Mouse (Mus musculus): ENCODE data around the gene Large2. TPM values are rescaled to one million over a fixed set of nuclear protein-coding genes. Genes with fewer than 3 reads are reported as not detected.

Gene Large2
- total and polyA plus RNA-seq, 3 experiments = 0.84 TPM; not detected in 2

- WGBS = 1% methylated on average over 62 of the region's 62 CpGs
- Histone ChIP-seq H3K27ac (peak overlapping the region; percentile 57), H3K9ac (ENCODE audit: low read depth, low read length) (peak overlapping the region; percentile 70), H3K4me3 (peak overlapping the region; percentile 56), H3K79me2 (replicated peaks; ENCODE audit: control insufficient read depth, insufficient read depth, low read length) (no peaks in the 10 kb centered on the region), H3K36me3 (ENCODE audit: control insufficient read depth, insufficient read depth, low read length) (no peaks in the 10 kb centered on the region), H3K4me1 (ENCODE audit: control insufficient read depth, insufficient read depth, low read length) (peaks cover 2% of the 10 kb centered on the region; the same call in 1 of the 2 replicates), H3K27me3 (ENCODE audit: control insufficient read depth, insufficient read depth, low read length) (no peaks in the 10 kb centered on the region)
- peak; percentile 80 to 87 for DNase-seq
- no peak for TF ChIP-seq CTCF (IDR thresholded peaks at IDR 0.05)
- no peak for TF ChIP-seq EP300 (IDR thresholded peaks at IDR 0.05; ENCODE audit: insufficient read depth, low read depth, low read length)
- no peak for TF ChIP-seq POLR2A (IDR thresholded peaks at IDR 0.05; ENCODE audit: insufficient read depth, low read depth, low read length)
- intact Hi-C loops (cut with DNase I) = no loop called here
Measured at GRCm38 (mm10) chr2:92388891-92389641, 14.4 kb upstream of the Large2 start.

- no peaks in the 10 kb centered on the region for H3K79me2 ChIP-seq (replicated peaks; ENCODE audit: control insufficient read depth, insufficient read depth, low read length)
- WGBS = 58% methylated on average over 3 of the region's 3 CpGs
- H3K36me3 ChIP-seq (ENCODE audit: control insufficient read depth, insufficient read depth, low read length) = no peaks in the 10 kb centered on the region
- no peaks in the 10 kb centered on the region for H3K27me3 ChIP-seq (ENCODE audit: control insufficient read depth, insufficient read depth, low read length)
- H3K9ac ChIP-seq (ENCODE audit: low read depth, low read length) = no peak overlapping the region
- no peak overlapping the region for H3K4me3 ChIP-seq
- intact Hi-C loops (cut with DNase I) = no loop called here
- H3K27ac ChIP-seq = no peak overlapping the region; the same call in 1 of the 2 replicates
- TF ChIP-seq CTCF (IDR thresholded peaks at IDR 0.05) = no peak
- TF ChIP-seq EP300 (IDR thresholded peaks at IDR 0.05; ENCODE audit: insufficient read depth, low read depth, low read length) = no peak
- no peak for TF ChIP-seq POLR2A (IDR thresholded peaks at IDR 0.05; ENCODE audit: insufficient read depth, low read depth, low read length)
- H3K4me1 ChIP-seq (ENCODE audit: control insufficient read depth, insufficient read depth, low read length) = peaks cover 2% of the 10 kb centered on the region; the same call in 1 of the 2 replicates
- DNase-seq = no peak
Measured at GRCm38 (mm10) chr2:92388081-92388517, 13.4 kb upstream of the Large2 start.

- Histone ChIP-seq H3K9ac (ENCODE audit: low read depth, low read length) (no peak overlapping the region), H3K27ac (no peak overlapping the region), H3K4me3 (no peak overlapping the region), H3K27me3 (ENCODE audit: control insufficient read depth, insufficient read depth, low read length) (no peaks in the 10 kb centered on the region), H3K79me2 (replicated peaks; ENCODE audit: control insufficient read depth, insufficient read depth, low read length) (no peaks in the 10 kb centered on the region), H3K4me1 (ENCODE audit: control insufficient read depth, insufficient read depth, low read length) (peaks cover 2% of the 10 kb centered on the region; the same call in 1 of the 2 replicates), H3K36me3 (ENCODE audit: control insufficient read depth, insufficient read depth, low read length) (no peaks in the 10 kb centered on the region)
- TF ChIP-seq CTCF (IDR thresholded peaks at IDR 0.05) (no peak), POLR2A (IDR thresholded peaks at IDR 0.05; ENCODE audit: insufficient read depth, low read depth, low read length) (no peak), EP300 (IDR thresholded peaks at IDR 0.05; ENCODE audit: insufficient read depth, low read depth, low read length) (no peak)
- DNase-seq = no peak
- WGBS = 75% methylated on average over 4 of the region's 4 CpGs
- intact Hi-C loops (cut with DNase I) = no loop called here
Measured at GRCm38 (mm10) chr2:92387646-92388045, 13.0 kb upstream of the Large2 start.

GRCm38 (mm10) chr2:92386821-92387570, 12.3 kb upstream of the Large2 start:
- no peaks in the 10 kb centered on the region for H3K79me2 ChIP-seq (replicated peaks; ENCODE audit: control insufficient read depth, insufficient read depth, low read length)
- no peak overlapping the region for H3K27ac ChIP-seq
- TF ChIP-seq POLR2A (IDR thresholded peaks at IDR 0.05; ENCODE audit: insufficient read depth, low read depth, low read length) = no peak
- no peak for TF ChIP-seq CTCF (IDR thresholded peaks at IDR 0.05)
- no peak for TF ChIP-seq EP300 (IDR thresholded peaks at IDR 0.05; ENCODE audit: insufficient read depth, low read depth, low read length)
- H3K27me3 ChIP-seq (ENCODE audit: control insufficient read depth, insufficient read depth, low read length) = no peaks in the 10 kb centered on the region
- DNase-seq = no peak
- H3K9ac ChIP-seq (ENCODE audit: low read depth, low read length) = no peak overlapping the region
- H3K4me1 ChIP-seq (ENCODE audit: control insufficient read depth, insufficient read depth, low read length) = peaks cover 2% of the 10 kb centered on the region; the same call in 1 of the 2 replicates
- intact Hi-C loops (cut with DNase I) = no loop called here
- WGBS = 88% methylated on average over 30 of the region's 30 CpGs
- no peaks in the 10 kb centered on the region for H3K36me3 ChIP-seq (ENCODE audit: control insufficient read depth, insufficient read depth, low read length)
- H3K4me3 ChIP-seq = no peak overlapping the region

- no peak overlapping the region for H3K9ac ChIP-seq (ENCODE audit: low read depth, low read length)
- H3K27me3 ChIP-seq (ENCODE audit: control insufficient read depth, insufficient read depth, low read length) = no peaks in the 10 kb centered on the region
- no peak overlapping the region for H3K4me3 ChIP-seq
- no peak overlapping the region for H3K27ac ChIP-seq
- H3K36me3 ChIP-seq (ENCODE audit: control insufficient read depth, insufficient read depth, low read length) = no peaks in the 10 kb centered on the region
- no peaks in the 10 kb centered on the region for H3K79me2 ChIP-seq (replicated peaks; ENCODE audit: control insufficient read depth, insufficient read depth, low read length)
- TF ChIP-seq POLR2A (IDR thresholded peaks at IDR 0.05; ENCODE audit: insufficient read depth, low read depth, low read length) (no peak), EP300 (IDR thresholded peaks at IDR 0.05; ENCODE audit: insufficient read depth, low read depth, low read length) (no peak), CTCF (IDR thresholded peaks at IDR 0.05) (no peak)
- DNase-seq = no peak
- intact Hi-C loops (cut with DNase I) = no loop called here
- 62% methylated on average over 22 of the region's 22 CpGs for WGBS
- peaks cover 2% of the 10 kb centered on the region; the same call in 1 of the 2 replicates for H3K4me1 ChIP-seq (ENCODE audit: control insufficient read depth, insufficient read depth, low read length)
Measured at GRCm38 (mm10) chr2:92385113-92386051, 10.7 kb upstream of the Large2 start.

Data from heart, adult 2 months (tissue).